Mouse (Mus musculus) c-Kit-positive CD71-positive TER-119-positive erythroid progenitor cells, embryonic 14.5 days (primary cell): ENCODE results near the gene Aif1l.
A peak's percentile ranks its signal among the peaks of the same experiment; 100 is the strongest.
"Not testable (repeated sequence)": the region's sequence is repeated elsewhere in the genome, so short reads cannot be mapped to it uniquely, and the experiment has no call there.

Source experiments
- DNase-seq: peaks from one replicate; pipeline ENCODE4 v3.0.0-alpha.2; 2013; ENCODE audit warnings: low spot score

Gene Aif1l

DNA sequence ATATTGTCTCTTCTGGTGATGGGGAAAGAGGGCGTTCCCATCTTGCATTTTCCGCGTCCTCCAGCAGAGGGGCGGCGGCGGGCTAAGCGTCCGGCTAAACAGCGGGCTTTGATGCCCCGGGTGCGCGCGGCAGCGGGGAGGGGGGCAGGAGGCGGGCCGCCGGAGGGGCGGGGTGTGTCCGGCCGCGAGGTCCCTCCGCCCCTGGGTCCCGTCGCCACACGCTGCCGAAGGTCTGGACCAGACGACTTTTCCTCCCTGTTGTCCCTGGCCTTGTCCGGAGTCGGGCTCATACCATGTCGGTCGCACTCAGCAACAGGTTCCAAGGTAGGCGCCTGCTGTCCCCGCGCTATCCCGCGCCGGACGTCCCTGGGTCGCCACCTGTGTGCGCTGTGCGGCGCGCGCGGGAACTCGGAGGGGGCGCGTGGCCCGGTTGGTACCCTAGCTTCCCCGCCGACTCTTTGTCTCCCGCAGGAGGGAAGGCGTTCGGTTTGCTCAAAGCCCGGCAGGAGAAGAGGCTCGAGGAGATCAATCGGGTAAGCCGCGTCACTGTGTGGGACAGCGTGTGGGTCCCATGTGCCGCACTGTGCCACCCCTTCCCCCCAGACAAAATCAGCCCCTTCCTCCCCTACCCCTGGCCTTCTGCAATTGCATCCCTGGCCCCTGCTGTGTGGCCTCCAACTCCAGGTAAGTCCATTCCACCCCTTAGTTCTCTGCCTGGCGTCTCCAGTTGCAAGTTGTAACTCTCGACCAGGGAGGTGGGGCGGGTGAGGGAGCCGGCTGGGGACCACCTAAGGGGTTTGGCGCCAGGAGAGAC lies at the start of gene Aif1l:
TSS of gene Aif1l (plus strand) at position 82 of the 814 bp plus-strand sequence.
- DNase-seq, result no peak

DNA sequence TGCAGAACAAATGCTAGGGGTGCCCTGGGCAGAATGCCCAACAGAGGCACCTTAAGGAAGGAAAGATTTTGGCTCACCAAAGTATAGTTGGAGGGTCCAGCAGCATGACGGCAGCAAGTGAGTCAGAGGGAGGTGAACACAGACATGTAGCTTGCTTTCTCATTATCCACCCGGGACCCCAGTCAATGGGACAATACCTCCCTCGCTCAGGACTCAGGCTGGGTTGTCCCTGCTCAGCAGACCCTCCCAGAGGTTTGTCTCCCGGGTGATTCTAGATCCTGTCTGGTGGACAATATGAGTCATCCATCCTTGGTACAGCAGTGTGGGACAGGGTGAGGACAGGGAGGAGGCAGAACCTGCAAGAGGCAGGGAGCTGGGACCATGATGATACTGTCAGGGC lies 49.0 kb upstream of the Aif1l start:
- DNase-seq, result no peak

DNA sequence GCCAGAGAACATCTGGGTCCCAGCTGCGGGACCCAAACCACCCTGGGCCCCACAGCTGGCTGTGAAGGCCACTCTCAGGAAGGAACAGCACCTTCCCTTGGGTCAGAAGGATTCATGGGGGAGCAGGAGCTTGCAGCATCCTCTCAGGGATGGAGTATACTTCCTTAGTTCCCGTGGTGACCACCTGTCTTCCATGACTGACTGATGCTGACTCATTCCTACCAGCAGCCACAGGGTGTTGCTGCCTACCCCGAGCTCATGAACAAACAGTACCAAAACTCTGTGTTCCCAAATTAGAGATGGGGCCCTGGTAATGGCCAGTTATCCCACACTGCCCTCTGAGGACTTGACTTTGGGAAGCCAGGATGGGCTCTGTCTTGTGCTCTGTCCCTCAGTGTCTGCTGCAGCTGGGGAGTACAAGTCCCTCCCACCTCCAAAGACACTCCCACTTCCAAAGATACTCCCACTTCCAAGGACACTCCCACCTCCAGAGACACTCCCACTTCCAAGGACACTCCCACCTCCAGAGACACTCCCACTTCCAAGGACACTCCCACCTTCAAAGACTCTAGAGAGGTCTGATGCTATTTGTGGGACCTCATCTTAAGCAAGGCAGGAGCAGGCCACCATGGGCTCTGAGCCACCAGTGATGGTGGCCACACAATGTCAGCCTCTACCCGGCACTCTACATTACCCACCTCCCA lies 48.1 kb upstream of the Aif1l start:
- no peak for DNase-seq

DNA sequence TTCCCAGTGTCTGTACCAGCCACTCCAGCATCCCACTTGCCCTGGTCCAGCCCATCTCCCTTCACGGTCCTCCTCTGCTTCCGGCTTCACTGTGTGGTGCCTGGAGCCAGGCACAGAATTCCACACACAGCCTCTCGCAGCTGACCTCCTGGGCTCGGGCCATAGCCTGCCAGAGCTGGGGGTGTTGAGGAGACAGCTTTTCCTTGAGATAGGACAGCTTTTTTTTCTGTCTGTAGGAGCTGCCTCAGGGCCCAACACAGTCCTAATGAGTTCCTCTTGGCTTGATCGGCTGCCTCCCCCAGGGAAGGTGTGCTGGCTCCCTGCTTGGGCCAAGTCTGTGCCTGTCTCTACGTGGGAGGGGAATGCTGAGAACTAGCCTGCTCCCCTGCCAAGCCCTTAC lies 45.9 kb upstream of the Aif1l start:
- no peak for DNase-seq

DNA sequence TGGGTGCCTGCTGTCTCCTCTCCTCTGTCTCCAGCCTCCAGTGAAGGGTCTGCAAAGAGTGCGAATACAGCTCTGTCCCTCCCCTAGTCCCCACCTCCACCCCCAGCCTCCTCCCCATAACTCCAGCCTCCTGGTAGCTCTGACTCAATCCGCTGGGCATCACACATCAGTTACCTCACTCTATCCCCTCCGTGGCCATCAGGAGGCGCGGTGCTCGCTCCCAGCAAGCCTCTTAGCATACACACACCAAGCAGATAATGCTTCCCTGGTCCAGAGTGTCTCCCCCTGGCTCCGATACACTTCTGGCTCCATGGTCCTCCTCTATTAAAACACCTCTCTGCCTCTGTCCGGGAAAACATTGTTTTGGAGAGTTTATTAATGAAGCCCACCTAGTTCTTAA lies 45.3 kb upstream of the Aif1l start:
- no peak for DNase-seq

DNA sequence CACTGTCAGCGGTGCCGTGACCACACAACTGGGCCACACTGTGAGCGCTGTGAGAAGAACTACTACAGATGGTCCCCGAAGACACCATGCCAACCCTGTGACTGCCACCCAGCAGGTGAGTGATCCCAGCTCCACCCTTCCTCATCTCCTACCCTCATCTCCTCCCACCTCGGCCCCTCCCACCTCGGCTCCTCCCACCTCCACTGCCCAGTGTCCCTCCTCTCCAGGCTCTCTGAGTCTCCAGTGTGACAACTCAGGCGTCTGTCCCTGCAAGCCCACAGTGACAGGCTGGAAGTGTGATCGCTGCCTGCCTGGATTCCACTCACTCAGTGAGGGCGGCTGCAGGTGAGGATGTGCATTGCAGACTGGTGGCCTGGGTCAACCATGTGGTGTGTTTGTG lies 44.3 kb upstream of the Aif1l start:
- no peak for DNase-seq

DNA sequence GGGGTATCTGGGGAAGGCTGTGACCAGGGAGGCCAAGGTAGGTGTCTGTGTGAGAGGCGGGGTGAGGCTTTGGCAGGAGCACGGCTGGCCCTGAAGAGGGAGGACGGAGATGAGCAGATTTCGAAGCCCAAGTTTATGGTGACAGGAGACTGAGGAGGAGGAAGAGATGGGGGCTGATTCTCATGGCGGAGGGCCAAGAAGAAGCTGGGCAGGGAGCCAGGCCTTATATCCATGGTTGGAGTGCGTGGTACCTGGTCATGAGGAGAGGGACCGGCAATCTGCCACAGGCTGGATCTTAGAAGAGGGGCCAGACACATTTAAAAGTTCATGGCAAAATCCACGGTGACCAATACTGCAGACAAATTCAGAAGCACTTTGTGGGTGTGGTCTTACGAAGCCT lies 43.5 kb upstream of the Aif1l start:
- DNase-seq, result no peak

- DNase-seq, result no peak
Observed at GRCm38 (mm10) chr2:31912575-31912974, 37.4 kb upstream of the Aif1l start.

GRCm38 (mm10) chr2:31914213-31914612 lies 35.7 kb upstream of the Aif1l start:
- DNase-seq, result not testable (repeated sequence)

- DNase-seq, result peak; percentile 71
Observed at GRCm38 (mm10) chr2:31915112-31915511, 34.8 kb upstream of the Aif1l start.

- no peak for DNase-seq
Observed at GRCm38 (mm10) chr2:31917636-31918035, 32.3 kb upstream of the Aif1l start.

DNA sequence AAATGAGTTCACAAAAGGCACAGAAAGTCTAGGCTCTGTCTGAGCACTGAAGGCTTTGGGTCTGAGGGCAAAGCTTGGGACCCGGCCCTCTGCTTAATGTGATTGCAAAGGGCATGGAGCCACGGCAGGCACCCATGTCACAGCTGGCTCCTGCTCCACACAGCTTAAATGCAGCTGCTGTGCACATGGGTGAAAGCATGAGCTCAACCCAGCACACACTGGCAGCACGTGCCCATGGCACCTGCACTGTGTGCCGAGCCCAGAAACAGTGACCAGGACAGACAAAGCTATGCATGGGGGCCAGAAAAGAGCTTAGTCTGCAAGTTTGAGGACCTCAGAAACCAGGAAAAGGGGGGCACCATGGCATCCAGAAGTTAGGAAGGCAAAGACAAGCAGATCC lies 26.3 kb upstream of the Aif1l start:
- no peak for DNase-seq

DNA sequence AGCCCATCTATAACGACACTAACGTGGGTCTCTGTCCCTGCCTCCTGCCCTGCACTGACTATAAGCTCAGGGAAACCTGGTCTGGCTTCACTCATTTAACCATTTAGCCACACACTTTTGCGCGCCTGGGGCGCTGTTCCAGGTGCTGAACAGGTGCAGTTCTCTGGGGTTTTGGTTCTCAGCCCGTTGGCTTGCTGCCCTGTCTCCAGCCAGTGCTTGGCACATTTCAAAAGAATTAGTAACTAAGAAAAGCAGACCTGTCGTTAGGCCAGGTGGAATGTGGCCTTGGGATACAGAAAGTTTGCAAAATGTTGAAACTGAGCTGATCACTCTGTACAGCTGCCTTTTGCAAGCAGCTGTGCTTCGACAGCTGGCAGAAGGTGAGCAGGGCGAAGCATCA lies 25.1 kb upstream of the Aif1l start:
- no peak for DNase-seq

DNA sequence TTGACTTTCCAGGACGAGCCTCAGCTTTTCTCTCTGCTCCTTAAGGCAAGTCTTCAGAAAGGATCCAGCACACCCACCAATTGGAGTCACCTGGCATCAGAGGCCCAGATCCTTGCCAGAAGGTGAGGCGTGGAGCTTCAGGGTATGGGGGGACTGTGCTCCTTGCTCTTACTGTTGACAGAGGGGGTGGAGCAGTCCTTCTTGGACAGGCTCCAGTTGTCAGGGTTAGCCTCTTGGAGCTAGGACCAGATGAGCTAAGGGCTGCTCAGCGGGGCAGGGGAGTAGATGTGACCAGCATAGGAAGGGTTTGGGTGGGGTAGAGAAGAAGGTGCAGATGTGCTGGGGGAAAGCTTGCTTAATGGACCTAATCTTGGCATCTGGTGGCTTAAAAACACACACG lies 24.0 kb upstream of the Aif1l start:
- DNase-seq, result no peak

- no peak for DNase-seq
Observed at GRCm38 (mm10) chr2:31929664-31930063, 20.3 kb upstream of the Aif1l start.

DNA sequence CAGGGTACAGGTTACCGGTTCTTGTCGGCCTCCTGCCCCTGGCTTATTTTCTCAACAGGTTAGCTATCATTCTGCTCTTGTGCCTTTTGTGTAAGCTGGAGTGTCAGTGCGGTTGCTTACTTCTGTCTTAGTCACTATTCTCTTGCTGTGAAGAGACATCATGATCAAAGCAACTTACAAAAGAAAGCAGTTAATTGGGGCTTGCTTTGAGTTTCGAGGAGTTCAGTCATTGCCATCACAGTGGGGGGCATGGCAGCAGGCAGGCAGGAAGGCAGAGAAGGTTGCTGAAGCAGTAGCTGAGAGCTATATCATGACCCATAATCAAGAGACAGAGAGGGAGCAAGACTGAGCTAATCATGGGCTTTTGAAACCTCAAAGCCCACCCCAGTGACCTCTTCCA lies 15.4 kb upstream of the Aif1l start:
- DNase-seq, result no peak

DNA sequence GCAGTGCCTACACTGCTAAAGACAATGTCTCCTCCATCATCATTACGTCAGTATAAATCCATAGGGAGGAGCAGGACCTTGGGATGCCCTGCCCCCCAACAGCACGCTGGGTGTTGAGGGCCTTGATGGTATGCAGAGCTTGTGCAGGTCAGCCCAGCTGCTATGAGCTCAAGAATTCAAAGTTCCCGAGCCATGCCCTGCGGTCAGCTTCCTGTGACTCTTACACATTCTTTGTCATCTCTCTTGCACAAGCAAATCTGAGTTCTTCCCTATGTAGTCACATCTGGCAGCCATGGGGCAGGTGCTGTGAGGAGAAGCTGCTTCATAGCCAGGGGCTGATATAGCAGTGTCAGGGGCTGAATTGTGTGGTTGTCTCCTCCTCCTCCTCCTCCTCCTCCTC lies 14.9 kb upstream of the Aif1l start:
- no peak for DNase-seq

DNA sequence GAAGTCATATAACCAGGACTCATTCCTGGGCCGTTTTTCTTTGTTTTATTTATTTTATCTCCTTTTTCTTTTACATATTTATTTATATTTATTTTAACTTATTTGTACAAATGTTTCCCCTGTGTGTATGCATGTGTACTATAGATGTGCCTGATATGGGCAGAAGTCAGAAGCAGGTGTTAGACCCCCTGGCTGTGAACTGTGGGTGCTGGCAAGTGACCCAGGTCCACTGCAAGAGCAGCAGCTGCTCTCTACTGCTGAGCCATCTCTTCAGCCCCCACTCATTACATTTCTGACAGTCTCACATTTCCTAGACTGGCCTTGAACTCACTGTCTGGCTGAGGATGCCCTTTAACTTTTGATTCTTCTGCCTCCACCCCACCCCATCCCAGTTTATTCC lies 11.6 kb upstream of the Aif1l start:
- DNase-seq, result no peak

GRCm38 (mm10) chr2:31943011-31943410 lies 6.9 kb upstream of the Aif1l start:
- DNase-seq, result no peak

DNA sequence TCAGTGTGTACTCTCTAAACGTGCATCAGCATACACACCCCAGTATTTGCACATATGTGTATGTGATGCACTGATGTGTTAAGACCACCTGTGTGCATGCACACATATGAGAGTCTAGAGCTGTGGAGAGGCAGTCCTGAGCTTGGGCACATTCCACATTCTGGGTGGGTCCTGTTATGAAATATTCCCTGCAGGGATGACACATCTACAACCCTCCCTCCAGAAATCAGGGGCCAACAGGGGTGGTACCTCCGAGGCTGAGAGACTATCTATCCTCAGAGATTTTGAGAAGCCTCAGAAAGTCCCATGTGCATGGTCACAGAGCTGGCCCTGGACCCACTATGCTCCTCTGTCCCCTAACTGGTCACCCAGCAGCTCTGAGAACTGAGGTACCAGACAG lies 4.4 kb upstream of the Aif1l start:
- DNase-seq, result no peak

DNA sequence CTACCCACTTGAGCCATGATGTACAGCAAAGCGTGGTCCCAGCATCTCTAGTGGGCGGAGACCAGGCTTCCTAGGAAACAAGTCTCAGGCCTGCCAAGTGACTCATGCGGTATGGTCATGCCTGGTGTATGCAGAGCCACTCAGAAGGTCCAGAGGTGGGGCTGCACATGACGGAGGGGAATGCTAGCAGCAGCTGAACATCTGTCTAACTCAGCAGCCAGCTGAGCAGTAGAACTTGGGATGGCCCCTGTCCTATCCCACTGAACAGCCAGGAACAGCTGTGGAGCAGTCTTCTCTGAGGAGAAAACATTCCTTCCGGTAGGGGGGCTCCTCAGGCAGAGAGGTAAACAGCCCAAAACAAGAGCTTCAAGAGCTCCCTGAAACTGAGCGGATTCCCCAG lies 1.5 kb upstream of the Aif1l start:
- DNase-seq, result no peak

DNA sequence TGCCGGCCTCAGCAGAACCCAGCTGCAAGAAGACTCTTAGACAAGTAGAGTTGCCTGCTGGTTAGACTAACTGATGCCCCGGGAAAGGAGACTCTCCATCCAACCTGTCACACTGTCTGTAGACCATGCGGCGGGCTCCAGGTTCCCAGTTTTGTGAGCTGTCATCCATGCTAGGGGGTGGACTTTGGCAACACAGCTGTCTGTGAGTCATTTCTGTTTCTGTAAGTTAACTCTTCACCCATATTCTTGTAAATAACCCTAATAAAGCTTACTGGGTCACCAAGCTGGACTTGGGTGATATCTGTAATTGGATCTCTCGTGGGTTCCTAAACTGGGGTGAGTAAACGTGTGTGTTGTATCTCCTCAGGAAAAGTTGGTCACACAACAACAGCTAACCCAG lies 1.1 kb upstream of the Aif1l start:
- DNase-seq, result no peak

DNA sequence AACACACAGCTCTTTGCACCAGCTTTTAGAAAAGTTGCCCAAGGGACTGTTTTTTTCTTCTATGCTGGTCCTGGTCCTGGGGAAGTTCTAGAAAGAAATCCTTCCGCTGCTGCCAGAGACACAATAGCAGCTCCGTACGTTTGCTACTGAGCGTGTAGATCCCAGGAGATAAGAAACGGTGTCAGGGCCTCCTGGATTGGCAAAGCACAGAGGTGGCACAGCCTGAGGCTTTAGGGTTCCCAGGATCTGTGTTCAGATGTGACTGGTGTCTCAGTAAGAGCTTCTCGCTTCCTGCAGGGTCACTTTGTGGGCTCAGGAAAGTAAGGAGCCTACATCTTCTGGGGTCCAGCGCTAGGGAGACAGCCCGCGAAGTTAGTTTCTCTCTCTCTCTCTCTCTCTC lies 1.0 kb downstream of the Aif1l start:
- DNase-seq, result no peak

- DNase-seq, result no peak
Observed at GRCm38 (mm10) chr2:31952236-31952635, 2.3 kb downstream of the Aif1l start.
